Mouse (Mus musculus): Measurements from ENCODE around the gene Adgrf2. TPM values are rescaled to one million over a fixed set of nuclear protein-coding genes. Genes with fewer than 3 reads are reported as not detected.

Gene Adgrf2
- polyA plus RNA-seq, 1 experiment, result 0.10 TPM

DNA sequence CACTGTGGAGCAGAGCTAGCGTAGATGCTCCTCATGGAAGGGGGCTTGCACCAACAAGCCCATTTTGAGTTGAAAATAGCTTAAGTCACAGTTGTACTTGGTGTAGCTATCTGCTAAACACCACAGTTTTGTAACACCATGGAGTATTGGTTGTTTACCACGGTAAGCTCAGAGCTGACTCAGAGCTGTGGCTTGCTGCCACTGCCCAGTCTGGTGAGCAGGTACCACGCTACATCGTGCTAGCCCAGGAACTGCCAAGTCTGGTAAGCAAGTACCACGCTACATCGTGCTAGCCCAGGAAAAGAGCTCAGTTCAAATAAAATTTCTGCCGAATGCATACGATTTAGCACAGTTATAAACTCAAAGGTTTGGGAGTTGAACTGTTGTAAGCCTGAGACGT, 39.8 kb downstream of the Adgrf2 start:
- Histone ChIP-seq H3K36me3 (ENCODE audit: control insufficient read depth, insufficient read depth, low read length) (no peaks in the 10 kb centered on the region), H3K4me1 (ENCODE audit: control insufficient read depth, insufficient read depth, low read length) (no peaks in the 10 kb centered on the region), H3K4me3 (ENCODE audit: control insufficient read depth, low read depth, low read length) (no peak overlapping the region), H3K27ac (ENCODE audit: control insufficient read depth, insufficient read depth, low read depth, low read length) (no peak overlapping the region), H3K27me3 (ENCODE audit: control insufficient read depth, insufficient read depth, low read length) (no peaks in the 10 kb centered on the region)
- TF ChIP-seq POLR2A (IDR thresholded peaks at IDR 0.05; ENCODE audit: control insufficient read depth, low read depth, low read length), result no peak
- TF ChIP-seq CTCF (IDR thresholded peaks at IDR 0.05; ENCODE audit: control insufficient read depth, insufficient read depth, insufficient replicate concordance, low read depth, low read length), result no peak

DNA sequence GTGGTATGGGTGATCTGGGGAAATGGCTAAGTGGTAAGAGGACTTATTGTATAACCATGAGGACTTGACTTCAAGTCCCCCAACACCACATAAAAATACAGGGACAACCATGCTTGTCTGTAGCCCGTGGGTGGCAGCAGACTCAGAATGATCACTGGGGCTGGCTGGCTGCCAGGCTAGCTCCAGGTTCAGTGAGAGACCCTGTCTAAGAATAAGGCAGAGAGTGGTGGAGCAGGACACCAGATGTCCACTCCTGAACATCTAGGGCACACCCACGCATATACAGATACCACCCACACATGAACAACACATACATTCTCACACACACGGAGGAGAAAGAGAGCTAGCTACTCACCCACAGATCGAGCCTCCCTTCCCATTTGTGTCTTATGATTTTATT, 47.2 kb downstream of the Adgrf2 start:
- no peak overlapping the region for H3K27ac ChIP-seq (ENCODE audit: control insufficient read depth, insufficient read depth, low read depth, low read length)
- no peak overlapping the region for H3K4me3 ChIP-seq (ENCODE audit: control insufficient read depth, low read depth, low read length)
- H3K36me3 ChIP-seq (ENCODE audit: control insufficient read depth, insufficient read depth, low read length), result no peaks in the 10 kb centered on the region
- no peaks in the 10 kb centered on the region for H3K27me3 ChIP-seq (ENCODE audit: control insufficient read depth, insufficient read depth, low read length)
- no peak for TF ChIP-seq POLR2A (IDR thresholded peaks at IDR 0.05; ENCODE audit: control insufficient read depth, low read depth, low read length)
- no peak for TF ChIP-seq CTCF (IDR thresholded peaks at IDR 0.05; ENCODE audit: control insufficient read depth, insufficient read depth, insufficient replicate concordance, low read depth, low read length)
- no peaks in the 10 kb centered on the region for H3K4me1 ChIP-seq (ENCODE audit: control insufficient read depth, insufficient read depth, low read length)

DNA sequence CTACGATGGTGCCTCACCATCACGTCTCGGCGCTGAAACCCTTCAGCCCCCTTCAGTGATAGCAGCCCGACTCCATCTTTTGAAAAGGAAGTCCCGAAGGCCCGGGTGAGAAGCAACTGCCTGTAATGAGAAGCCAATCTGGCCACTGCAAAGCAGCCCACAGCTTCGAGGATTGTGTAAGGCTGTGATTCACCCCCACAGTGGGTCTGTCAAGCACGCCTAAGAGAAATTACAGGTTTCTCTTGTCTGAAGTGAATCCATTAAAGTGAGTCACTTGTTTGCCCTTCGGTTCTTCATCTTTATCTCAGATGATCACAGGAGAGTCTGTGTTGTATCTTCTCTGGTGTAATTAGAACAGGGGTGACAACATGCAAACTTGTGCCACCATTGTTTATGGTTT, 49.8 kb downstream of the Adgrf2 start, which contains the start of gene Adgrf4:
Adgrf4 (minus strand) TSS at position 149 of the 400 bp plus-strand sequence.
- Histone ChIP-seq H3K27me3 (ENCODE audit: control insufficient read depth, insufficient read depth, low read length) (no peaks in the 10 kb centered on the region), H3K27ac (ENCODE audit: control insufficient read depth, insufficient read depth, low read depth, low read length) (no peak within 1 kb of the TSS), H3K4me1 (ENCODE audit: control insufficient read depth, insufficient read depth, low read length) (no peaks in the 10 kb centered on the region), H3K36me3 (ENCODE audit: control insufficient read depth, insufficient read depth, low read length) (no peaks in the 10 kb centered on the region), H3K4me3 (ENCODE audit: control insufficient read depth, low read depth, low read length) (no peak within 1 kb of the TSS)
- TF ChIP-seq POLR2A (IDR thresholded peaks at IDR 0.05; ENCODE audit: control insufficient read depth, low read depth, low read length) (no peak), CTCF (IDR thresholded peaks at IDR 0.05; ENCODE audit: control insufficient read depth, insufficient read depth, insufficient replicate concordance, low read depth, low read length) (no peak)

DNA sequence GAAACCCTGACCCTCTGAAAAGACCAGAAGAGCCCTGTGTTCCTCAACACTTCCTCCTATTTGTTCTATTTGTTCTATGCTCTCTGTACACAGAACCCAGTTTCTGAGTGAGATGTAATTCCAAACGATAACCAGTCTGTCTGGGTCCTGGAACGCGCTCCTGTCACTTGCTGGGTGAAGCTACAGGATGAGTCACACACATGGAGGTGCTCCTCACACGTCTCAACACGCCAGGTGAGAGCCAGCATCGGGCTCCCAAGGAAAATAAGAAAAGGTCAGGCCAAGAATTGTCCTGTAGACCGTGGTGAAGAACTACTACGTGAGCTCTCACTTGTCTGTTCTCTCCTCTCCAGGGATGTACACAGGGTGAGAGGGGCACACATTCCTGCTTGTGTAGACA, 51.4 kb downstream of the Adgrf2 start:
- H3K27me3 ChIP-seq (ENCODE audit: control insufficient read depth, insufficient read depth, low read length), result no peaks in the 10 kb centered on the region
- H3K36me3 ChIP-seq (ENCODE audit: control insufficient read depth, insufficient read depth, low read length), result no peaks in the 10 kb centered on the region
- no peak overlapping the region for H3K27ac ChIP-seq (ENCODE audit: control insufficient read depth, insufficient read depth, low read depth, low read length)
- TF ChIP-seq POLR2A (IDR thresholded peaks at IDR 0.05; ENCODE audit: control insufficient read depth, low read depth, low read length) (no peak), CTCF (IDR thresholded peaks at IDR 0.05; ENCODE audit: control insufficient read depth, insufficient read depth, insufficient replicate concordance, low read depth, low read length) (no peak)
- H3K4me3 ChIP-seq (ENCODE audit: control insufficient read depth, low read depth, low read length), result no peak overlapping the region
- no peaks in the 10 kb centered on the region for H3K4me1 ChIP-seq (ENCODE audit: control insufficient read depth, insufficient read depth, low read length)

Other genes starting within 250 kb of the Adgrf2 start
- gene Opn5, start 130.8 kb downstream of the Adgrf2 start, polyA plus RNA-seq (2012; rRNA removed), result not detected in 2 replicates
- gene Adgrf4, start 49.9 kb downstream of the Adgrf2 start, polyA plus RNA-seq (2012; rRNA removed), result 0.12 and 0.14 TPM in 2 replicates
- 3.8 and 4.7 TPM in 2 replicates for gene Cd2ap, start 134.5 kb upstream of the Adgrf2 start, polyA plus RNA-seq (2012; rRNA removed)

Data from testis, adult 2 months (tissue).